Comparison of ENCODE assay signal across 11 mouse cellular contexts in the genomic region with DNA sequence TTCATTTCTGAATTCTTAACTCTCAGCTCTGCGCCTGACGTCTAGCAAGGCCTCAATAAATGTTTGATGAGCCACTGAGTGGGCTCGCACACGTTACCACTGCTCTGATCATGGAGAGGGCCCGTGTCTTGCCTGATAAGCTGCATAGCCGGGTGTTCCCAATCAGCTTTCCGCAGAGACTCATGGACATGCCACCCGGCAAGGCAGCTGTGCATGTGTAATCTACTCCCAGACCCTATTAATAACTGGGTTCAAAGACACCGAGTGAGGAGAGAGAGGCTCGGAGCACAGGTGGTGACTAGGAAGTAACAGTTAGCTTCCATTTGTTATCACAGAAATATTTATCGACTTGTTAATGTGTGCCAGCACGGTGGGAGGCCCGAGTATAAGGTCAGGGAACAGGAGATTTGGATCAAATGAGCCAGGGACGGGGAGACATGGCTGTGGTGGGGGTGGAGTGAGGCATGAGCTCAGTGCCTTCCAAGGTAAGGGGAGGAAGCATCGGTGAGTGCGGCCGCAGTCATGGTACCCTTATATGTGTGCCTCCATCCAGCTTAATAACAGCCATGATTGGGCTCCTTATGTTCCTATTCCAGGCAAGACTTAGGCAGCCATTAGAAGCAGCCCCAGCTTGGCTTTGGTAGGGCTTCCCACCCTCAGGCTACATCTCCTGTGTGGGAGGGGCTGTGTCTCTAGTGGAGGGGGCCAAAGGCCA. TPM values are rescaled to one million over a fixed set of nuclear protein-coding genes. Genes with fewer than 3 reads are reported as not detected.
DNase-seq lines count a peak whose midpoint lies in the region; ATAC-seq and TF ChIP-seq lines count a peak whose summit lies in the region.
"Had no signal": no experiment of that assay in that cellular context is flagged by ENCODE, and none has a peak within 500 bp of the region (broad histone marks: within the 10 kb centered on the region; RNA-seq: fewer than 3 reads in every experiment).

No protein-coding gene starts in this region.

- no peaks in the 10 kb centered on the region for H3K9me3 ChIP-seq in kidney, postnatal 0 days (replicated peaks; ENCODE audit: low read length)
- H3K9me3 ChIP-seq in midbrain, embryonic 16.5 days (replicated peaks; ENCODE audit: control insufficient read depth, low read length, poor library complexity, severe bottlenecking): no peaks in the 10 kb centered on the region
- H3K9me3 ChIP-seq: hindbrain, embryonic 13.5 days; limb, embryonic 15.5 days had no signal

- TF ChIP-seq POLR2A in kidney, adult 2 months (IDR thresholded peaks at IDR 0.05; ENCODE audit: low read depth, low read length): no peak

- H3K4me3 ChIP-seq in kidney, adult 2 months (ENCODE audit: insufficient read depth, low read depth, low read length): no peak overlapping the region
- H3K4me3 ChIP-seq in kidney, postnatal 0 days (replicated peaks; ENCODE audit: low read depth, low read length): no peak overlapping the region
- no peak overlapping the region for H3K4me3 ChIP-seq in midbrain, embryonic 16.5 days (ENCODE audit: low read depth, low read length)
- H3K4me3 ChIP-seq: hindbrain, embryonic 13.5 days; limb, embryonic 15.5 days had no signal

- peaks cover 42% of the 10 kb centered on the region for H3K4me1 ChIP-seq in kidney, adult 2 months (ENCODE audit: control insufficient read depth, insufficient read depth, low read length)
- H3K4me1 ChIP-seq in kidney, postnatal 0 days (replicated peaks; ENCODE audit: insufficient read depth, low read length): peaks cover 16% of the 10 kb centered on the region; the same call in 1 of the 2 replicates
- 0 out of 2 replicates have a peak, but pooled peaks cover 2% of the 10 kb centered on the region for H3K4me1 ChIP-seq in midbrain, embryonic 16.5 days (ENCODE audit: control insufficient read depth, insufficient read depth, low read length)

- no peak overlapping the region for H3K9ac ChIP-seq in kidney, postnatal 0 days (ENCODE audit: low read depth, low read length)
- H3K9ac ChIP-seq in midbrain, embryonic 16.5 days (ENCODE audit: low read depth, low read length): no peak overlapping the region
- H3K9ac ChIP-seq: hindbrain, embryonic 13.5 days; limb, embryonic 15.5 days had no signal

- no peaks in the 10 kb centered on the region for H3K27me3 ChIP-seq in kidney, adult 2 months (replicated peaks; ENCODE audit: control insufficient read depth, insufficient read depth, low read length)
- H3K27me3 ChIP-seq in kidney, postnatal 0 days (ENCODE audit: insufficient read depth, low read length): no peaks in the 10 kb centered on the region
- no peaks in the 10 kb centered on the region for H3K27me3 ChIP-seq in midbrain, embryonic 16.5 days (ENCODE audit: control insufficient read depth, insufficient read depth, low read depth, low read length)
- H3K27me3 ChIP-seq: hindbrain, embryonic 13.5 days; limb, embryonic 15.5 days had no signal

- no peaks in the 10 kb centered on the region for H3K36me3 ChIP-seq in kidney, adult 2 months (ENCODE audit: control insufficient read depth, insufficient read depth, low read length)
- no peaks in the 10 kb centered on the region for H3K36me3 ChIP-seq in kidney, postnatal 0 days (ENCODE audit: insufficient read depth, low read length)
- H3K36me3 ChIP-seq in midbrain, embryonic 16.5 days (ENCODE audit: control insufficient read depth, insufficient read depth, low read length): no peaks in the 10 kb centered on the region
- H3K36me3 ChIP-seq: hindbrain, embryonic 13.5 days; limb, embryonic 15.5 days had no signal

- peak; percentile 41 for DNase-seq in kidney, adult 2 months
- DNase-seq in kidney, postnatal 14 days: no peak
- DNase-seq in c-Kit-positive CD71-positive TER-119-positive erythroid progenitor cells, embryonic 14.5 days (ENCODE audit: low spot score): peak; percentile 77
- no peak for DNase-seq in kidney, postnatal 0 days (ENCODE audit: low spot score)
- no peak for DNase-seq in right cerebral cortex, postnatal 4 days
- no peak for DNase-seq in left cerebral cortex, postnatal 36 days (ENCODE audit: low spot score in 2 of 2)
- no peak for DNase-seq in B cell, adult 2 months

- peak overlapping the region; percentile 24; the same call in 1 of the 2 replicates for H3K27ac ChIP-seq in kidney, adult 2 months (ENCODE audit: insufficient read depth, low read depth, low read length)
- H3K27ac ChIP-seq in kidney, postnatal 0 days: peak overlapping the region; percentile 87; the same call in 1 of the 2 replicates
- H3K27ac ChIP-seq in midbrain, embryonic 16.5 days (ENCODE audit: low read length): no peak overlapping the region
- H3K27ac ChIP-seq: hindbrain, embryonic 13.5 days; limb, embryonic 15.5 days had no signal

- H3K4me2 ChIP-seq in kidney, postnatal 0 days (ENCODE audit: low read length): no peak overlapping the region
- no peak overlapping the region for H3K4me2 ChIP-seq in midbrain, embryonic 16.5 days (ENCODE audit: low read length)
- H3K4me2 ChIP-seq: hindbrain, embryonic 13.5 days; limb, embryonic 15.5 days had no signal

- no peak for TF ChIP-seq CTCF in kidney, adult 2 months (conservative IDR thresholded peaks at IDR 0.05; ENCODE audit: insufficient read depth, insufficient read length, low read depth, low read length)
- no peak for TF ChIP-seq CTCF in kidney, postnatal 0 days (IDR thresholded peaks at IDR 0.05; ENCODE audit: low read depth)

- intact Hi-C loops in left cerebral cortex, postnatal 36 days (cut with DNase I): no loop called here

- 53% methylated on average over 17 of the region's 17 CpGs for WGBS in kidney, adult 2 months
- WGBS in kidney, postnatal 0 days: 54% methylated on average over 17 of the region's 17 CpGs
- WGBS in midbrain, embryonic 16.5 days: 66% methylated on average over 17 of the region's 17 CpGs

- no peak for ATAC-seq in kidney, postnatal 0 days (replicated peaks; ENCODE audit: low FRiP score, low read depth)
- 0 out of 2 replicates have a peak, but pooled peaks have one; percentile 31 for ATAC-seq in midbrain, embryonic 16.5 days

RNA-seq across cellular contexts. Expression of a gene that starts 45.3 kb away (rescaled TPM):
- 46.4 and 50.8 TPM in 2 replicates for polyA plus RNA-seq in kidney, adult 2 months (2012; rRNA removed)
- polyA plus RNA-seq in kidney, postnatal 0 days (2015; fragmentation: Nextera tagmentation; extraction: Ambion mirVana): 20.4 and 23.1 TPM in 2 replicates
- 32.7 and 36.1 TPM in 2 replicates for polyA plus RNA-seq in midbrain, embryonic 16.5 days (2015; fragmentation: Nextera tagmentation; extraction: Ambion mirVana)
- 10 to 100 TPM; 52.4 to 60.9 TPM for total RNA-seq in left cerebral cortex, postnatal 36 days (2021)

RNA-seq across cellular contexts. Expression of a gene that starts 46.0 kb away (rescaled TPM):
- polyA plus RNA-seq in kidney, adult 2 months (2012; rRNA removed): 19.5 and 21.5 TPM in 2 replicates
- 9.7 and 10.5 TPM in 2 replicates for polyA plus RNA-seq in kidney, postnatal 0 days (2015; fragmentation: Nextera tagmentation; extraction: Ambion mirVana)
- 1.8 TPM in 2 replicates for polyA plus RNA-seq in midbrain, embryonic 16.5 days (2015; fragmentation: Nextera tagmentation; extraction: Ambion mirVana)
- total RNA-seq in left cerebral cortex, postnatal 36 days (2021): 1 to 10 TPM; 2.3 TPM
- total RNA-seq: ES-E14 had no signal

Comparison
In these comparisons a context has a peak if more than half of its experiments do, and no peak if none do; other contexts are left out.
1. DNase-seq: peak in kidney, adult 2 months (single experiment) and c-Kit-positive CD71-positive TER-119-positive erythroid progenitor cells, embryonic 14.5 days (single experiment); none in kidney, postnatal 14 days (single experiment), kidney, postnatal 0 days (single experiment), right cerebral cortex, postnatal 4 days (single experiment), left cerebral cortex, postnatal 36 days (0 of 2) and B cell, adult 2 months (0 of 2).